Mouse (Mus musculus) ES-Bruce4 (cell line): ENCODE data around the gene Ankrd27.

Experiments used
- EP300 ChIP-seq: IDR thresholded peaks from 2 replicates; pipeline ENCODE4 v1.6.1; 2011; ENCODE audit warnings: low read depth, low read length; ENCODE audit not compliant: insufficient read depth
- POLR2A ChIP-seq: IDR thresholded peaks from one replicate; pipeline ENCODE4 v1.8.1; 2011; ENCODE audit warnings: low read length; ENCODE audit not compliant: insufficient read depth

- TF ChIP-seq EP300: no peak
- no peak for TF ChIP-seq POLR2A
Observed at GRCm38 (mm10) chr7:35554605-35555175, 31.4 kb upstream of the Ankrd27 start.
